Mouse (Mus musculus): Measurements from ENCODE around the gene Mical3. TPM values are rescaled to one million over a fixed set of nuclear protein-coding genes. Genes with fewer than 3 reads are reported as not detected.

Gene Mical3
- total RNA-seq, 2 experiments from 2014 or later = 159 to 168 TPM

GRCm38 (mm10) chr6:121087586-121088245 is 43.1 kb downstream of the Mical3 start:
- ATAC-seq (replicated peaks; ENCODE audit: low FRiP score, poor library complexity, severe bottlenecking) = no peak

GRCm38 (mm10) chr6:121087127-121087526 is 43.7 kb downstream of the Mical3 start:
- ATAC-seq (replicated peaks; ENCODE audit: low FRiP score, poor library complexity, severe bottlenecking) = no peak

GRCm38 (mm10) chr6:121086226-121086625 is 44.6 kb downstream of the Mical3 start:
- ATAC-seq (replicated peaks; ENCODE audit: low FRiP score, poor library complexity, severe bottlenecking) = no peak

- ATAC-seq (replicated peaks; ENCODE audit: low FRiP score, poor library complexity, severe bottlenecking) = peak; percentile 80
These were observed 46.7 kb downstream of the Mical3 start for GRCm38 (mm10) chr6:121084050-121084480.

- ATAC-seq (replicated peaks; ENCODE audit: low FRiP score, poor library complexity, severe bottlenecking) = no peak
These were observed 48.7 kb downstream of the Mical3 start for GRCm38 (mm10) chr6:121082094-121082473.

GRCm38 (mm10) chr6:121081288-121082093 is 49.3 kb downstream of the Mical3 start:
- ATAC-seq (replicated peaks; ENCODE audit: low FRiP score, poor library complexity, severe bottlenecking) = no peak

GRCm38 (mm10) chr6:121078175-121078574 is 52.6 kb downstream of the Mical3 start:
- no peak for ATAC-seq (replicated peaks; ENCODE audit: low FRiP score, poor library complexity, severe bottlenecking)

GRCm38 (mm10) chr6:121076929-121077566 is 53.8 kb downstream of the Mical3 start:
- no peak for ATAC-seq (replicated peaks; ENCODE audit: low FRiP score, poor library complexity, severe bottlenecking)

GRCm38 (mm10) chr6:121075763-121076162 is 55.0 kb downstream of the Mical3 start:
- no peak for ATAC-seq (replicated peaks; ENCODE audit: low FRiP score, poor library complexity, severe bottlenecking)

- no peak for ATAC-seq (replicated peaks; ENCODE audit: low FRiP score, poor library complexity, severe bottlenecking)
These were observed 57.5 kb downstream of the Mical3 start for GRCm38 (mm10) chr6:121073312-121073711.

- ATAC-seq (replicated peaks; ENCODE audit: low FRiP score, poor library complexity, severe bottlenecking) = no peak
These were observed 58.2 kb downstream of the Mical3 start for GRCm38 (mm10) chr6:121072615-121073014.

- 0 out of 2 replicates have a peak, but pooled peaks have one; percentile 12 for ATAC-seq (replicated peaks; ENCODE audit: low FRiP score, poor library complexity, severe bottlenecking)
These were observed 60.1 kb downstream of the Mical3 start for GRCm38 (mm10) chr6:121070584-121071230.

- no peak for ATAC-seq (replicated peaks; ENCODE audit: low FRiP score, poor library complexity, severe bottlenecking)
These were observed 61.6 kb downstream of the Mical3 start for GRCm38 (mm10) chr6:121069156-121069555.

- no peak for ATAC-seq (replicated peaks; ENCODE audit: low FRiP score, poor library complexity, severe bottlenecking)
These were observed 62.7 kb downstream of the Mical3 start for GRCm38 (mm10) chr6:121068087-121068464.

- no peak for ATAC-seq (replicated peaks; ENCODE audit: low FRiP score, poor library complexity, severe bottlenecking)
These were observed 63.2 kb downstream of the Mical3 start for GRCm38 (mm10) chr6:121067426-121068086.

- no peak for ATAC-seq (replicated peaks; ENCODE audit: low FRiP score, poor library complexity, severe bottlenecking)
These were observed 64.0 kb downstream of the Mical3 start for GRCm38 (mm10) chr6:121066761-121067160.

- ATAC-seq (replicated peaks; ENCODE audit: low FRiP score, poor library complexity, severe bottlenecking) = no peak
These were observed 66.3 kb downstream of the Mical3 start for GRCm38 (mm10) chr6:121064356-121065015.

GRCm38 (mm10) chr6:121063771-121064170 is 67.0 kb downstream of the Mical3 start:
- no peak for ATAC-seq (replicated peaks; ENCODE audit: low FRiP score, poor library complexity, severe bottlenecking)

- ATAC-seq (replicated peaks; ENCODE audit: low FRiP score, poor library complexity, severe bottlenecking) = no peak
These were observed 67.8 kb downstream of the Mical3 start for GRCm38 (mm10) chr6:121062891-121063408.

Measured in erythroid progenitor cell, adult 5-6 weeks (primary cell).